Mouse (Mus musculus) Patski (cell line): ENCODE results near the gene Sept9. TPM values are rescaled to one million over a fixed set of nuclear protein-coding genes. Genes with fewer than 3 reads are reported as not detected.

Experiments
- ATAC-seq: fragments of 100-300 bp; one replicate; pipeline ENCODE4 v1.8.0; 2021
- CTCF ChIA-PET: fragments of 350-600 bp; sonication (Branson Sonifier 250); formaldehyde crosslinking; loops from one replicate; lab custom pipeline; 2022; ENCODE audit warnings: inconsistent platforms; lab: Charles Lee
- POLR2A ChIA-PET: fragments of 350-600 bp; sonication (Branson Sonifier 250); formaldehyde crosslinking; loops from one replicate; lab custom pipeline; 2022; ENCODE audit warnings: antibody characterized with exemption, inconsistent platforms; lab: Charles Lee
- DNase-seq: peaks from one replicate; pipeline ENCODE4 v3.0.0-alpha.2; 2011; ENCODE audit warnings: low read depth, low spot score
- H3K27me3 ChIP-seq: fragments of 371-371 bp; one replicate; pipeline ENCODE4 v1.5.1; 2021
- CTCF ChIP-seq: fragments of 100-300 bp; IDR thresholded peaks from one replicate; pipeline ENCODE4 v1.5.1; 2021
- in situ Hi-C: fragments of 300-500 bp; cut with MboI; formaldehyde crosslinking; loops from 3 replicates; pipeline ENCODE4 v1.11.1; 2018; ENCODE audit warnings: low pct_unique_long_range_greater_than_20kb, mixed read lengths
- polyA plus RNA-seq: library from polyadenylated mRNA; unstranded; gene quantifications from one replicate; pipeline ENCODE4 v1.2.3, GENCODE M21; 2021

Sept9 gene
- polyA plus RNA-seq = 87.6 TPM

GRCm38 (mm10) chr11:117199282-117200175, at the start of gene Sept9:
Gene Sept9, plus strand, starts transcription at chr11:117199661.
- TF ChIP-seq CTCF = no peak
- POLR2A ChIA-PET = no interaction called here
- ATAC-seq (peak; percentile 45), DNase-seq (no peak)
- in situ Hi-C loops = no loop called here
- CTCF ChIA-PET = no interaction called here
- H3K27me3 ChIP-seq = no peaks in the 10 kb centered on the region

GRCm38 (mm10) chr11:117150467-117150966, 48.9 kb upstream of the Sept9 start:
- TF ChIP-seq CTCF = no peak
- DNase-seq (no peak), ATAC-seq (no peak)
- H3K27me3 ChIP-seq = no peaks in the 10 kb centered on the region
- ChIA-PET POLR2A (no interaction called here), CTCF (interaction anchor here (0.8 kb wide), 1 partner anchor 9 kb away, joined by 3 read pairs; no protein-coding TSS in a partner anchor)
- in situ Hi-C loops = no loop called here

GRCm38 (mm10) chr11:117151461-117151860, 48.0 kb upstream of the Sept9 start:
- ChIA-PET POLR2A (no interaction called here), CTCF (no interaction called here)
- ATAC-seq (no peak), DNase-seq (no peak)
- in situ Hi-C loops = no loop called here
- no peaks in the 10 kb centered on the region for H3K27me3 ChIP-seq
- no peak for TF ChIP-seq CTCF

- ChIA-PET POLR2A (no interaction called here), CTCF (interaction anchor here (1.2 to 1.7 kb wide), 2 partner anchors 11 to 33 kb away, joined by 3 to 4 read pairs; no protein-coding TSS in a partner anchor)
- ATAC-seq = no peak
- H3K27me3 ChIP-seq = no peaks in the 10 kb centered on the region
- DNase-seq = no peak
- no peak for TF ChIP-seq CTCF
- in situ Hi-C loops = no loop called here
Measured at GRCm38 (mm10) chr11:117152541-117152940, 46.9 kb upstream of the Sept9 start.

- no peak for TF ChIP-seq CTCF
- DNase-seq (no peak), ATAC-seq (no peak)
- POLR2A ChIA-PET = no interaction called here
- no peaks in the 10 kb centered on the region for H3K27me3 ChIP-seq
- in situ Hi-C loops = no loop called here
- CTCF ChIA-PET = interaction anchor here (1.2 to 1.7 kb wide), 3 partner anchors 9 to 34 kb away, joined by 3 to 4 read pairs (median 3); no protein-coding TSS in a partner anchor
Measured at GRCm38 (mm10) chr11:117153553-117153952, 45.9 kb upstream of the Sept9 start.

- no peak for DNase-seq
- POLR2A ChIA-PET = no interaction called here
- no peaks in the 10 kb centered on the region for H3K27me3 ChIP-seq
- TF ChIP-seq CTCF = no peak
- in situ Hi-C loops = no loop called here
- CTCF ChIA-PET = interaction anchor here (1.3 kb wide), 1 partner anchor 10 kb away, joined by 3 read pairs; no protein-coding TSS in a partner anchor
- ATAC-seq = no peak
Measured at GRCm38 (mm10) chr11:117154088-117154815, 45.2 kb upstream of the Sept9 start.

- TF ChIP-seq CTCF = no peak
- DNase-seq (no peak), ATAC-seq (no peak)
- no peaks in the 10 kb centered on the region for H3K27me3 ChIP-seq
- in situ Hi-C loops = no loop called here
- ChIA-PET POLR2A (no interaction called here), CTCF (interaction anchor here (0.6 kb wide), 1 partner anchor 14 kb away, joined by 3 read pairs; no protein-coding TSS in a partner anchor)
Measured at GRCm38 (mm10) chr11:117156725-117157124, 42.7 kb upstream of the Sept9 start.

GRCm38 (mm10) chr11:117158343-117158742, 41.1 kb upstream of the Sept9 start:
- DNase-seq (no peak), ATAC-seq (no peak)
- TF ChIP-seq CTCF = no peak
- H3K27me3 ChIP-seq = no peaks in the 10 kb centered on the region
- CTCF ChIA-PET = no interaction called here
- in situ Hi-C loops = no loop called here
- POLR2A ChIA-PET = no interaction called here

- ChIA-PET CTCF (no interaction called here), POLR2A (no interaction called here)
- ATAC-seq = no peak
- H3K27me3 ChIP-seq = no peaks in the 10 kb centered on the region
- DNase-seq = no peak
- in situ Hi-C loops = no loop called here
- no peak for TF ChIP-seq CTCF
Measured at GRCm38 (mm10) chr11:117159257-117159945, 40.1 kb upstream of the Sept9 start.

GRCm38 (mm10) chr11:117159946-117160307, 39.5 kb upstream of the Sept9 start:
- DNase-seq = no peak
- ATAC-seq = no peak
- H3K27me3 ChIP-seq = no peaks in the 10 kb centered on the region
- CTCF ChIA-PET = no interaction called here
- in situ Hi-C loops = no loop called here
- TF ChIP-seq CTCF = no peak
- POLR2A ChIA-PET = no interaction called here
